Mouse (Mus musculus) cerebellum, adult 2 months (tissue): Measurements from ENCODE around the gene Tmem161a. TPM values are rescaled to one million over a fixed set of nuclear protein-coding genes. Genes with fewer than 3 reads are reported as not detected.
"Not testable (repeated sequence)": the region's sequence is repeated elsewhere in the genome, so short reads cannot be mapped to it uniquely, and the experiment has no call there.

Experiments used
- DNase-seq, 2 experiments: peaks; one replicate each; pipeline ENCODE4 v3.0.0; 2021
- H3K27ac ChIP-seq: fragments of 200-500 bp; 2 replicates; pipeline ENCODE4 v1.5.1; 2012; ENCODE audit warnings: low read length, control low read depth, inconsistent platforms; ENCODE audit not compliant: insufficient read depth
- H3K27me3 ChIP-seq: fragments of 200-500 bp; 2 replicates; pipeline ENCODE4 v1.6.1; 2012; ENCODE audit warnings: inconsistent platforms, mild to moderate bottlenecking, low read length, moderate library complexity; ENCODE audit not compliant: control insufficient read depth, insufficient read depth
- H3K4me1 ChIP-seq: fragments of 200-500 bp; 2 replicates; pipeline ENCODE4 v1.6.1; 2011; ENCODE audit warnings: low read length; ENCODE audit not compliant: control insufficient read depth, insufficient read depth
- H3K4me3 ChIP-seq: fragments of 200-500 bp; replicated peaks from 2 replicates; pipeline ENCODE3; 2011; ENCODE audit warnings: mild to moderate bottlenecking, low read depth, low read length, control low read depth; ENCODE audit not compliant: insufficient read depth
- CTCF ChIP-seq: fragments of 200-500 bp; IDR thresholded peaks from 2 replicates; pipeline ENCODE4 v1.5.1; 2011; ENCODE audit warnings: low read depth, mild to moderate bottlenecking, control low read depth, low read length, moderate library complexity, borderline replicate concordance; ENCODE audit not compliant: insufficient read depth
- POLR2A ChIP-seq: fragments of 200-500 bp; IDR thresholded peaks from 2 replicates; pipeline ENCODE4 v1.6.1; 2011; ENCODE audit warnings: low read length, control low read depth, borderline replicate concordance; ENCODE audit not compliant: insufficient read depth
- WGBS: fragments of 180-500 bp; shearing (Covaris S2); methylation state at CpG from one replicate; pipeline ENCODE4 v1.1.7; 2018; 5-methylcytosine and 5-hydroxymethylcytosine counted together
- polyA plus RNA-seq: library from polyadenylated mRNA; depleted of rRNA; stranded (reverse); fragments of >200 nt; gene quantifications from 2 replicates; pipeline ENCODE4 v1.2.3, GENCODE M21; 2012

Gene Tmem161a
- polyA plus RNA-seq, 1 experiment = 66.0 TPM

- H3K27me3 ChIP-seq = no peaks in the 10 kb centered on the region
- 71% methylated on average over 3 of the region's 3 CpGs for whole genome bisulfite sequencing
- H3K27ac ChIP-seq = no peak overlapping the region
- TF ChIP-seq POLR2A (no peak), CTCF (no peak)
- DNase-seq = no peak
- H3K4me3 ChIP-seq = no peak overlapping the region
- peaks cover 9% of the 10 kb centered on the region for H3K4me1 ChIP-seq
Measured at GRCm38 (mm10) chr8:70214411-70214810, 42.3 kb downstream of the Tmem161a start.

- H3K4me3 ChIP-seq = no peak overlapping the region
- H3K27ac ChIP-seq = no peak overlapping the region
- 77% methylated on average over 5 of the region's 5 CpGs for WGBS
- DNase-seq = no peak
- TF ChIP-seq POLR2A = no peak
- no peak for TF ChIP-seq CTCF
- no peaks in the 10 kb centered on the region for H3K27me3 ChIP-seq
- H3K4me1 ChIP-seq = peaks cover 9% of the 10 kb centered on the region
Measured at GRCm38 (mm10) chr8:70215092-70215491, 42.9 kb downstream of the Tmem161a start.

- H3K27me3 ChIP-seq, H3K4me3 ChIP-seq, DNase-seq, H3K27ac ChIP-seq: not testable (repeated sequence)
- 48% methylated on average over 3 of the region's 3 CpGs for WGBS
- H3K4me1 ChIP-seq = peaks cover 15% of the 10 kb centered on the region
Measured at GRCm38 (mm10) chr8:70216161-70216560, 44.0 kb downstream of the Tmem161a start.

- WGBS = 21% methylated on average over 1 of the region's 1 CpGs
- no peak overlapping the region for H3K27ac ChIP-seq
- peak; percentile 77 to 83 for DNase-seq
- no peak for TF ChIP-seq CTCF
- no peak for TF ChIP-seq POLR2A
- no peaks in the 10 kb centered on the region for H3K27me3 ChIP-seq
- H3K4me3 ChIP-seq = no peak overlapping the region
- peaks cover 15% of the 10 kb centered on the region for H3K4me1 ChIP-seq
Measured at GRCm38 (mm10) chr8:70216566-70216965, 44.4 kb downstream of the Tmem161a start.

- no peak for TF ChIP-seq CTCF
- TF ChIP-seq POLR2A = no peak
- H3K4me3 ChIP-seq = no peak overlapping the region
- H3K27ac ChIP-seq = no peak overlapping the region
- H3K4me1 ChIP-seq = peaks cover 15% of the 10 kb centered on the region
- H3K27me3 ChIP-seq = no peaks in the 10 kb centered on the region
- no peak for DNase-seq
Measured at GRCm38 (mm10) chr8:70217441-70217840, 45.3 kb downstream of the Tmem161a start.

GRCm38 (mm10) chr8:70219107-70219684 lies 47.0 kb downstream of the Tmem161a start:
- Histone ChIP-seq H3K4me3 (no peak overlapping the region), H3K4me1 (peaks cover 12% of the 10 kb centered on the region), H3K27me3 (no peaks in the 10 kb centered on the region), H3K27ac (no peak overlapping the region)
- 58% methylated on average over 5 of the region's 5 CpGs for WGBS
- DNase-seq = no peak
- no peak for TF ChIP-seq POLR2A
- TF ChIP-seq CTCF = no peak

- TF ChIP-seq POLR2A (no peak), CTCF (no peak)
- Histone ChIP-seq H3K27me3 (no peaks in the 10 kb centered on the region), H3K4me1 (peaks cover 12% of the 10 kb centered on the region), H3K4me3 (no peak overlapping the region), H3K27ac (no peak overlapping the region)
- peak; percentile 57 to 67 for DNase-seq
- 55% methylated on average over 8 of the region's 8 CpGs for WGBS
Measured at GRCm38 (mm10) chr8:70220236-70220840, 48.2 kb downstream of the Tmem161a start.

- Histone ChIP-seq H3K4me3 (no peak overlapping the region), H3K4me1 (peaks cover 12% of the 10 kb centered on the region), H3K27ac (no peak overlapping the region), H3K27me3 (no peaks in the 10 kb centered on the region)
- no peak for DNase-seq
- no peak for TF ChIP-seq CTCF
- TF ChIP-seq POLR2A = no peak
- WGBS = 81% methylated on average over 3 of the region's 3 CpGs
Measured at GRCm38 (mm10) chr8:70220911-70221310, 48.8 kb downstream of the Tmem161a start.

- Histone ChIP-seq H3K4me3 (no peak overlapping the region), H3K27ac (no peak overlapping the region), H3K27me3 (no peaks in the 10 kb centered on the region), H3K4me1 (peaks cover 9% of the 10 kb centered on the region)
- DNase-seq = no peak
- WGBS = 97% methylated on average over 12 of the region's 12 CpGs
- TF ChIP-seq CTCF = no peak
- TF ChIP-seq POLR2A = no peak
Measured at GRCm38 (mm10) chr8:70222041-70222440, 49.9 kb downstream of the Tmem161a start.
